Mouse (Mus musculus) forebrain, embryonic 13.5 days (tissue): ENCODE measurements around the gene Klhl42. TPM values are rescaled to one million over a fixed set of nuclear protein-coding genes. Genes with fewer than 3 reads are reported as not detected.
A peak's percentile ranks its signal among the peaks of the same experiment; 100 is the strongest.

Experiments
- ATAC-seq: fragments of 200-750 bp; cut with Nextera tagmentation; 2 replicates; pipeline ENCODE4 v1.8.0; 2017
- H3K27ac ChIP-seq: fragments of 300-500 bp; sonication (generic); 2 replicates; pipeline ENCODE4 v1.5.1; 2015; ENCODE audit warnings: inconsistent platforms, mild to moderate bottlenecking, moderate library complexity
- H3K27me3 ChIP-seq: fragments of 300-500 bp; sonication (generic); 2 replicates; pipeline ENCODE4 v1.6.1; 2015; ENCODE audit warnings: mild to moderate bottlenecking, inconsistent platforms
- H3K36me3 ChIP-seq: fragments of 300-500 bp; sonication (generic); 2 replicates; pipeline ENCODE4 v1.6.1; 2015; ENCODE audit warnings: mild to moderate bottlenecking, inconsistent platforms; ENCODE audit not compliant: poor library complexity, severe bottlenecking
- H3K4me1 ChIP-seq: fragments of 300-500 bp; sonication (generic); 2 replicates; pipeline ENCODE4 v1.6.1; 2015; ENCODE audit warnings: inconsistent platforms
- H3K4me2 ChIP-seq: fragments of 300-500 bp; sonication (generic); 2 replicates; pipeline ENCODE4 v1.6.1; 2015; ENCODE audit warnings: inconsistent platforms, mild to moderate bottlenecking, moderate library complexity
- H3K4me3 ChIP-seq: fragments of 300-500 bp; sonication (generic); 2 replicates; pipeline ENCODE4 v1.5.1; 2015; ENCODE audit warnings: mild to moderate bottlenecking, inconsistent platforms
- H3K9ac ChIP-seq: fragments of 300-500 bp; sonication (generic); 2 replicates; pipeline ENCODE4 v1.6.1; 2015; ENCODE audit warnings: mild to moderate bottlenecking, inconsistent platforms
- H3K9me3 ChIP-seq: fragments of 300-500 bp; sonication (generic); replicated peaks from 2 replicates; pipeline ENCODE4 v1.6.1; 2016; ENCODE audit warnings: inconsistent platforms
- WGBS: fragments of 180-500 bp; shearing (Covaris S2); methylation state at CpG from one replicate; pipeline ENCODE4 v1.1.7; 2015; 5-methylcytosine and 5-hydroxymethylcytosine counted together
- polyA plus RNA-seq: library from polyadenylated mRNA; unstranded; fragments of >200 nt; fragmentation: Nextera tagmentation; extraction: Ambion mirVana; gene quantifications from 2 replicates; pipeline ENCODE4 v1.2.1, GENCODE M21; 2015

Klhl42 gene
- 3.9 and 4.0 TPM in 2 replicates for polyA plus RNA-seq

GRCm38 (mm10) chr6:147091136-147092120 lies at the start of gene Klhl42:
Gene Klhl42 (plus strand): TSS chr6:147091379.
- Histone ChIP-seq H3K27me3 (peaks cover 7% of the 10 kb centered on the region; the same call in 1 of the 2 replicates), H3K36me3 (peaks cover 9% of the 10 kb centered on the region; the same call in 1 of the 2 replicates), H3K4me2 (peak within 1 kb of the TSS; percentile 97), H3K4me1 (peaks cover 40% of the 10 kb centered on the region), H3K9ac (peak within 1 kb of the TSS; percentile 92), H3K4me3 (peak within 1 kb of the TSS; percentile 83), H3K9me3 (no peaks in the 10 kb centered on the region), H3K27ac (peak within 1 kb of the TSS; percentile 86)
- under 1% methylated on average over 96 of the region's 99 CpGs for WGBS
- peak; percentile 92 for ATAC-seq

DNA sequence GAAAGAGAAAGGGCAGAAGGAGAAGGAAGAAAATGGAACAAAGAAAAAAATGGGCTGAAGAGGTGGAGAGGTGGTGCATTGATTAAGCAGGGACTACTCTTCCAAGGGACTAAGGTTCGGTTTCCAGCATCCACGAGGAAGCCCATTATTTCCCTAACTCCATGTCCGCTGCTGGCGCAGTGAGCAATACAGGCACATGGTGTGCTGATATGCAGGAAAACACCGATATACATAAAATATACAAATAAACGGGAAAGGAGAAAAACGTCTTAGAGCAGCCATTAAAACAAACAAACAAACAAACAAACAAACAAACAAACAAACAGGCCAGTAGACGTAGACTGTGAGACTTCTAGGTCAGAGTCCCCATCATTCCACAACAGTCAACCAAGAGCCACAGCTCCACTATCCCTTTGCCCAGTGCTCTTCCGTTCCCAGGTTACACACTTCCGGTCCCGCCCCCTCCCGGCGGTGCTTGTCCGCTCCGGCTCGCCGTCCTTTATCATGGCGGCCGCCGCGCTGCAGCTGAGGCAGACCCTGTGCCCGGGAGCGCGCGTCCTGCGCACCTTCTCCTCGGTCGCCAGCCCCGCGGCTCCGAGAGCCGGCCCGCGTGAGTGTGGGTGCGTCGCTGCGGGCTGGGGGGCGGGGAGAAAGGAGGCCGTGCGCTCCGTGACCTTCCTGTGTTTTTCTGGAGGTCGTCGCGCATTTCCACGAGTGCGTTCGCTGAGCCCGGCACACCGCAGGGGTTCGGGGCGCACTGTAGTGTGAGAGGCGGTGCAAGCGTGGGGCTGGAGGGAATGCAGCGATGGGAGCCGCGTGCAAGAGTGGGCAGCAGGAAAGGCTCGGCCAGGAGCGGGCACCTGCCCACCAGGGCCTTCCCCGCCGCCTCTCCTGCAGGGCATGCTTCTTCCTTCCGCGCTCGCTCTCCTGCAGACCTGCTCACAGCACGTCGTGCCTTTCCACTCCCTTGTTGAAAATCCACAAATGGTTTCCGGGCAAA lies 48.6 kb upstream of the Klhl42 start, which contains the start of gene Mrps35:
TSS of gene Mrps35 (plus strand) at position 474 of the 1,000 bp plus-strand sequence.
- H3K9ac ChIP-seq = peak within 1 kb of the TSS; percentile 93
- H3K27ac ChIP-seq = peak within 1 kb of the TSS; percentile 80
- H3K4me2 ChIP-seq = peak within 1 kb of the TSS; percentile 75
- no peaks in the 10 kb centered on the region for H3K9me3 ChIP-seq
- H3K36me3 ChIP-seq = peaks cover 12% of the 10 kb centered on the region
- 0 out of 2 replicates have a peak, but pooled peaks cover 8% of the 10 kb centered on the region for H3K27me3 ChIP-seq
- peak; percentile 99 for ATAC-seq
- WGBS = 5% methylated on average over 66 of the region's 66 CpGs
- H3K4me3 ChIP-seq = peak within 1 kb of the TSS; percentile 87
- peaks cover 16% of the 10 kb centered on the region for H3K4me1 ChIP-seq

- peak overlapping the region; percentile 93 for H3K9ac ChIP-seq
- H3K4me2 ChIP-seq = peak overlapping the region; percentile 75
- ATAC-seq = no peak
- no peaks in the 10 kb centered on the region for H3K9me3 ChIP-seq
- H3K4me1 ChIP-seq = peaks cover 16% of the 10 kb centered on the region
- peaks cover 21% of the 10 kb centered on the region for H3K36me3 ChIP-seq
- 55% methylated on average over 7 of the region's 7 CpGs for WGBS
- H3K27ac ChIP-seq = no peak overlapping the region
- peak overlapping the region; percentile 87 for H3K4me3 ChIP-seq
- H3K27me3 ChIP-seq = 0 out of 2 replicates have a peak, but pooled peaks cover 8% of the 10 kb centered on the region
These were observed 47.5 kb upstream of the Klhl42 start for GRCm38 (mm10) chr6:147043633-147044032.

- WGBS = 97% methylated on average over 13 of the region's 13 CpGs
- H3K9ac ChIP-seq = no peak overlapping the region
These were observed 41.9 kb upstream of the Klhl42 start for GRCm38 (mm10) chr6:147049239-147049805.

DNA sequence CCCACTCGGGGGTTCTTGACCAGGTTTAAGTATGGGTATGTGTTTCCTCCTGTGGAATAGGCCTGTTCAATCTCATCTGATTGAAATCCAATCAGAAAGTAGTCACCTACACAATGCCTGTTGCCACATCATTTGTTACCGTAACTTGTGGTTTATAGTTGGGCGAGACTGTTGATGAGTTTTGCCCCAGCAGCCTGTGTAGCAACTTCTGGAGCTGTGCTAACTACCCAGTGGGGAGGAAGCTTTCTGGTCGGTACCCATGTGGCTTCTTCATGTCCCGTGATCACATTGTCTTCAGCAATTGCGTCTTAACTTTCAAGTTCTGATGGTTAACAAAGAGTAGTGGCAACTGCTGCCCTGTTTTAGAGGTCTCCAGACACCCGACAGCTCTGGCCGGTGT lies 39.5 kb upstream of the Klhl42 start:
- Histone ChIP-seq H3K4me1 (peaks cover 8% of the 10 kb centered on the region; the same call in 1 of the 2 replicates), H3K9me3 (no peaks in the 10 kb centered on the region), H3K27me3 (no peaks in the 10 kb centered on the region), H3K9ac (no peak overlapping the region), H3K4me2 (no peak overlapping the region), H3K36me3 (peaks cover 92% of the 10 kb centered on the region), H3K4me3 (no peak overlapping the region), H3K27ac (no peak overlapping the region)
- ATAC-seq = no peak
- WGBS = 94% methylated on average over 8 of the region's 8 CpGs

More at GRCm38 (mm10) chr6:147049239-147049805, 41.9 kb upstream of the Klhl42 start:
- no peak for ATAC-seq
- no peaks in the 10 kb centered on the region for H3K27me3 ChIP-seq
- H3K4me3 ChIP-seq = no peak overlapping the region
- H3K4me2 ChIP-seq = no peak overlapping the region
- peaks cover 71% of the 10 kb centered on the region for H3K36me3 ChIP-seq
- H3K4me1 ChIP-seq = peaks cover 6% of the 10 kb centered on the region; the same call in 1 of the 2 replicates
- no peak overlapping the region for H3K27ac ChIP-seq
- no peaks in the 10 kb centered on the region for H3K9me3 ChIP-seq

DNA sequence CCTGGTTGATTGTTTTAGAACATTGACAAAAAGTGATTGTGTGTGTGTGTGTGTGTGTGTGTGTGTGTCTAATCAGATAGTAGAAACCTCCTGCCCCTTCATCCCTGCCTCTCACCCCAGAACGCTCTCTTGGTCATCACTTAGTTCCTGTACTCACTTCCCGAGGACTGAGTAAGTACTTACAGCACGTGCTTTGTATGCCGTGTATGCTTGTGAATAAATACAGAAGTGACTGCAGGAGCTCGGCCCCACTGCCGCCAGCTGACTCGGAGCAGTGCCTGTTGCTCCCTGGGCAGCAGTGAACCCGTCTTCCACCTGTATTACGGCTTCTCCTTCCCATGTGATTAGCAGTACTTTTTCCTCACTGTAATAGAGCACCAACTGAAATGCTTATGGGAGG lies 38.7 kb upstream of the Klhl42 start:
- no peak overlapping the region for H3K4me3 ChIP-seq
- H3K36me3 ChIP-seq = peaks cover 91% of the 10 kb centered on the region
- H3K9me3 ChIP-seq = no peaks in the 10 kb centered on the region
- no peak overlapping the region for H3K27ac ChIP-seq
- WGBS = 92% methylated on average over 9 of the region's 9 CpGs
- H3K4me1 ChIP-seq = peaks cover 8% of the 10 kb centered on the region; the same call in 1 of the 2 replicates
- no peak overlapping the region for H3K4me2 ChIP-seq
- no peak for ATAC-seq
- H3K9ac ChIP-seq = no peak overlapping the region
- H3K27me3 ChIP-seq = no peaks in the 10 kb centered on the region

GRCm38 (mm10) chr6:147053785-147054646 lies 37.2 kb upstream of the Klhl42 start:
- Histone ChIP-seq H3K27ac (peak overlapping the region; percentile 11; the same call in 1 of the 2 replicates), H3K4me3 (no peak overlapping the region), H3K9ac (no peak overlapping the region), H3K36me3 (peaks cover 86% of the 10 kb centered on the region), H3K4me1 (peaks cover 8% of the 10 kb centered on the region; the same call in 1 of the 2 replicates), H3K27me3 (no peaks in the 10 kb centered on the region), H3K9me3 (no peaks in the 10 kb centered on the region), H3K4me2 (no peak overlapping the region)
- ATAC-seq = peak; percentile 90
- 70% methylated on average over 19 of the region's 19 CpGs for WGBS

- no peak for ATAC-seq
- 87% methylated on average over 10 of the region's 10 CpGs for WGBS
These were observed 35.7 kb upstream of the Klhl42 start for GRCm38 (mm10) chr6:147055374-147055977.

DNA sequence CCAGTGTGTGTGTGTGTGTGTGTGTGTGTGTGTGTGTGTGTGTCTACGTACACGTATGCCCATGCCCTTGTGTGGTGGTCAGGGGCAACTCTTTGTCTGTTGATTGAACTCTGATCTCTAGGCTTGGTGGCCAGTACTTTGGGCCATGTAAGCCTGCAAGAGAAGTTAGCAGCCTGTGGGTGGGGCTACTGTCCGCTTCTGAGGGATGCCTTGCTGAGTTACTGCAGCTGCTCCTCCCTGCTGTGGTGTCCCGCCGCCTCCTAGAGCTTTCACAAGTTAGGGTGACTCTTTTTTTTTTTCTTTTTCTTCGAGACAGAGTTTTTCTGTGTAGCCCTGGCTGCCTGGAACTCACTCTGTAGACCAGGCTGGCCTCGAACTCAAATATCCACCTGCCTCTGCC lies 31.9 kb upstream of the Klhl42 start:
- no peak overlapping the region for H3K4me2 ChIP-seq
- WGBS = 56% methylated on average over 7 of the region's 7 CpGs
- no peak overlapping the region for H3K4me3 ChIP-seq
- H3K27ac ChIP-seq = no peak overlapping the region
- ATAC-seq = no peak
- H3K27me3 ChIP-seq = no peaks in the 10 kb centered on the region
- H3K9me3 ChIP-seq = no peaks in the 10 kb centered on the region
- H3K4me1 ChIP-seq = peaks cover 23% of the 10 kb centered on the region
- H3K9ac ChIP-seq = no peak overlapping the region
- H3K36me3 ChIP-seq = peaks cover 72% of the 10 kb centered on the region

More at GRCm38 (mm10) chr6:147055374-147055977, 35.7 kb upstream of the Klhl42 start:
- H3K9ac ChIP-seq = no peak overlapping the region
- no peaks in the 10 kb centered on the region for H3K27me3 ChIP-seq
- no peak overlapping the region for H3K4me2 ChIP-seq
- no peak overlapping the region for H3K4me3 ChIP-seq
- H3K36me3 ChIP-seq = peaks cover 80% of the 10 kb centered on the region
- H3K4me1 ChIP-seq = peaks cover 8% of the 10 kb centered on the region; the same call in 1 of the 2 replicates
- H3K27ac ChIP-seq = no peak overlapping the region
- H3K9me3 ChIP-seq = no peaks in the 10 kb centered on the region

- no peak overlapping the region for H3K4me3 ChIP-seq
- peaks cover 61% of the 10 kb centered on the region for H3K36me3 ChIP-seq
- H3K9ac ChIP-seq = no peak overlapping the region
- no peaks in the 10 kb centered on the region for H3K9me3 ChIP-seq
- ATAC-seq = peak; percentile 91
- no peaks in the 10 kb centered on the region for H3K27me3 ChIP-seq
- 57% methylated on average over 9 of the region's 9 CpGs for whole genome bisulfite sequencing
- H3K4me2 ChIP-seq = no peak overlapping the region
- peak overlapping the region; percentile 61 for H3K27ac ChIP-seq
- H3K4me1 ChIP-seq = peaks cover 16% of the 10 kb centered on the region
These were observed 29.5 kb upstream of the Klhl42 start for GRCm38 (mm10) chr6:147061630-147062029.
